Mouse (Mus musculus) spleen, adult 2 months (tissue): Measurements from ENCODE around the gene Pcbp3.

Experiments used
- CTCF ChIP-seq: fragments of 200-500 bp; IDR thresholded peaks from 2 replicates; pipeline ENCODE4 v1.5.1; 2011; ENCODE audit warnings: mild to moderate bottlenecking, inconsistent platforms; ENCODE audit not compliant: insufficient read depth, insufficient read length, insufficient replicate concordance; ENCODE audit errors: extremely low read depth
- POLR2A ChIP-seq: fragments of 200-500 bp; IDR thresholded peaks from 2 replicates; pipeline ENCODE4 v1.6.1; 2011; ENCODE audit warnings: low read depth, low read length, inconsistent platforms

- TF ChIP-seq CTCF (no peak), POLR2A (no peak)
Measured at GRCm38 (mm10) chr10:76726866-76727265, 234.8 kb downstream of the Pcbp3 start.
